ENCODE assay signal across 24 mouse cellular contexts in the genomic region with DNA sequence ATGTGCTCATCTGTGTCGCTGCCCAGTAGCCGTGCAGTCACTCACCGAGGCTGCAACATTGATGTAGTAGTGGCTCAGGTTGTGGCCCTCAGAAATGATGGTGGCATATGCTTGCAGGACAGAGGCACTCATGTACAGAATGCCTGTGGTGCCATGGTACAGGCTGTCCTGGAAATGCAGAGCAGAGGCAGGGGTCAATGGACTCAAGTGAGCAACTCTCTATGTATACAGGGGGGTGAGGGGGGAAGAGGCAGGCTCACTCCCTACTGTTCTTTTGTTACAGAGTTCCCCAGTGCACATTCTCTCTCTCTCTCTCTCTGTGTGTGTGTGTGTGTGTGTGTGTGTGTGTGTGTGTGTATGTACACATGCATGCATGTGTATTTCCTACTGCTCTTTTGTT. TPM values are rescaled to one million over a fixed set of nuclear protein-coding genes. Genes with fewer than 3 reads are reported as not detected.
DNase-seq lines count a peak whose midpoint lies in the region; ATAC-seq and TF ChIP-seq lines count a peak whose summit lies in the region.
"Had no signal": no experiment of that assay in that cellular context is flagged by ENCODE, and none has a peak within 500 bp of the region (broad histone marks: within the 10 kb centered on the region; RNA-seq: fewer than 3 reads in every experiment).

No protein-coding gene starts in this region.

- no peak for TF ChIP-seq EP300 in liver, postnatal 0 days (IDR thresholded peaks at IDR 0.05; ENCODE audit: low read depth)

- no peaks in the 10 kb centered on the region for H3K36me3 ChIP-seq in liver, postnatal 0 days (replicated peaks; ENCODE audit: insufficient read depth, low read length)
- no peaks in the 10 kb centered on the region for H3K36me3 ChIP-seq in liver, embryonic 11.5 days (ENCODE audit: control insufficient read depth, insufficient read depth, low read length)
- no peaks in the 10 kb centered on the region for H3K36me3 ChIP-seq in megakaryocyte, embryonic 14.5 days (replicated peaks; ENCODE audit: low read length)
- H3K36me3 ChIP-seq: G1E had no signal

- no peak overlapping the region for H3K27ac ChIP-seq in liver, postnatal 0 days (ENCODE audit: low read depth)
- no peak overlapping the region for H3K27ac ChIP-seq in liver, embryonic 11.5 days (ENCODE audit: low read depth, low read length)

- DNase-seq in heart, adult 11 months, result peak; percentile 70
- no peak for DNase-seq in heart, postnatal 14 days
- DNase-seq in liver, postnatal 0 days, result no peak
- no peak for DNase-seq in liver, embryonic 11.5 days (ENCODE audit: low spot score)
- peak; percentile 7 for DNase-seq in retina, embryonic 14.5 days (ENCODE audit: low spot score)
- DNase-seq in retina, postnatal 1 day, result no peak
- DNase-seq: adrenal gland, adult 2 months; adrenal gland, adult 8-10 months; adrenal gland, postnatal 10 days; adrenal gland, postnatal 14 days; adrenal gland, postnatal 25 days; adrenal gland, postnatal 36 days; B cell, adult 2 months; cerebellum, adult 11 months; cerebellum, adult 11-12 months had no signal

- no peak overlapping the region for H3K4me3 ChIP-seq in liver, postnatal 0 days (ENCODE audit: low read depth, low read length)
- no peak overlapping the region for H3K4me3 ChIP-seq in liver, embryonic 11.5 days (ENCODE audit: low read depth, low read length)
- peak overlapping the region; percentile 26 for H3K4me3 ChIP-seq in megakaryocyte, embryonic 14.5 days (replicated peaks)

- H3K9ac ChIP-seq in liver, postnatal 0 days (replicated peaks), result no peak overlapping the region
- H3K9ac ChIP-seq in liver, embryonic 11.5 days (ENCODE audit: low read depth, low read length), result no peak overlapping the region

- ATAC-seq in liver, postnatal 0 days, result peak; percentile 87
- ATAC-seq in liver, embryonic 11.5 days (replicated peaks; ENCODE audit: low FRiP score), result no peak
- no peak for ATAC-seq in megakaryocyte, adult 5-6 weeks (ENCODE audit: poor library complexity, severe bottlenecking)
- ATAC-seq: activated CD4-positive, CD25-positive, alpha-beta regulatory T cell, adult 4 months; CD4-positive, CD25-positive, alpha-beta regulatory T cell, adult 4 months; Patski had no signal

- no peak overlapping the region for H3K4me2 ChIP-seq in liver, postnatal 0 days (ENCODE audit: low read depth, low read length)
- H3K4me2 ChIP-seq in liver, embryonic 11.5 days, result no peak overlapping the region

- H3K27me3 ChIP-seq in liver, postnatal 0 days (ENCODE audit: insufficient read depth, low read length), result no peaks in the 10 kb centered on the region
- H3K27me3 ChIP-seq in liver, embryonic 11.5 days (replicated peaks; ENCODE audit: control insufficient read depth, insufficient read depth, low read length), result no peaks in the 10 kb centered on the region
- H3K27me3 ChIP-seq in megakaryocyte, embryonic 14.5 days (replicated peaks), result peaks cover 43% of the 10 kb centered on the region

- WGBS in liver, postnatal 0 days (ENCODE audit: insufficient replicate concordance), result 79% methylated on average over 3 of the region's 3 CpGs
- WGBS in liver, embryonic 11.5 days, result 85% methylated on average over 3 of the region's 3 CpGs

- no peaks in the 10 kb centered on the region for H3K4me1 ChIP-seq in liver, postnatal 0 days (ENCODE audit: insufficient read depth)
- H3K4me1 ChIP-seq in liver, embryonic 11.5 days (replicated peaks; ENCODE audit: control insufficient read depth, insufficient read depth, low read length), result no peaks in the 10 kb centered on the region
- H3K4me1 ChIP-seq in megakaryocyte, embryonic 14.5 days, result no peaks in the 10 kb centered on the region

- no peaks in the 10 kb centered on the region for H3K9me3 ChIP-seq in liver, postnatal 0 days (ENCODE audit: low read length)
- H3K9me3 ChIP-seq in liver, embryonic 11.5 days (ENCODE audit: control insufficient read depth, low read length), result no peaks in the 10 kb centered on the region
- H3K9me3 ChIP-seq in megakaryocyte, embryonic 14.5 days, result no peaks in the 10 kb centered on the region
- H3K9me3 ChIP-seq: G1E had no signal

- intact Hi-C loops in heart, postnatal 14 days (cut with DNase I), result no loop called here

- TF ChIP-seq CTCF in liver, postnatal 0 days (IDR thresholded peaks at IDR 0.05; ENCODE audit: low read depth), result no peak

RNA-seq across cellular contexts. Expression of a gene that starts 20.9 kb away (rescaled TPM):
- total RNA-seq in heart, postnatal 14 days (2021), result 10 to 100 TPM in 1 of 2 experiments, 1 to 10 TPM in 1; 9.5 to 10.6 TPM
- polyA plus RNA-seq in liver, postnatal 0 days (2015; fragmentation: Nextera tagmentation; extraction: Ambion mirVana), result 0.05 and 0.08 TPM in 2 replicates
- polyA plus RNA-seq in liver, embryonic 11.5 days (2014; fragmentation: Nextera tagmentation; extraction: Ambion mirVana), result 0.17 and 0.22 TPM in 2 replicates
- polyA plus RNA-seq in megakaryocyte, embryonic 14.5 days (2012; ENCODE audit: insufficient read depth, low replicate concordance), result not detected in 2 replicates
- not detected in 2 replicates for total RNA-seq in megakaryocyte, adult 5-6 weeks (2015)
- not detected in 2 replicates for total RNA-seq in megakaryocyte, adult 5-6 weeks (2017)
- total RNA-seq: CH12.LX, G1E, MEL had no signal
- polyA plus RNA-seq: activated CD4-positive, CD25-positive, alpha-beta regulatory T cell, adult 4 months; C2C12; CD4-positive, CD25-positive, alpha-beta regulatory T cell, adult 4 months; G1E had no signal

RNA-seq across cellular contexts. Expression of a gene that starts 52.3 kb away (rescaled TPM):
- total RNA-seq in heart, postnatal 14 days (2021), result 1 to 10 TPM; 2.5 to 3.6 TPM
- polyA plus RNA-seq in liver, postnatal 0 days (2015; fragmentation: Nextera tagmentation; extraction: Ambion mirVana), result 0.23 and 0.24 TPM in 2 replicates
- 0.11 TPM in 1 of 2 replicates, not detected in the other for polyA plus RNA-seq in liver, embryonic 11.5 days (2014; fragmentation: Nextera tagmentation; extraction: Ambion mirVana)
- polyA plus RNA-seq in megakaryocyte, embryonic 14.5 days (2012; ENCODE audit: insufficient read depth, low replicate concordance), result not detected in 2 replicates
- 0.11 TPM in 1 of 2 replicates, not detected in the other for total RNA-seq in megakaryocyte, adult 5-6 weeks (2015)
- total RNA-seq in megakaryocyte, adult 5-6 weeks (2017), result not detected in 2 replicates
- total RNA-seq: CH12.LX, G1E, MEL had no signal
- polyA plus RNA-seq: activated CD4-positive, CD25-positive, alpha-beta regulatory T cell, adult 4 months; CD4-positive, CD25-positive, alpha-beta regulatory T cell, adult 4 months; G1E had no signal

Comparison
In these comparisons a context has a peak if more than half of its experiments do, and no peak if none do; other contexts are left out.
1. DNase-seq: peak in heart, adult 11 months (single experiment) and retina, embryonic 14.5 days (single experiment); none in heart, postnatal 14 days (0 of 2), liver, postnatal 0 days (single experiment), liver, embryonic 11.5 days (single experiment) and retina, postnatal 1 day (single experiment).